Mouse (Mus musculus) bone marrow macrophage, adult 2 months (primary cell): Measurements from ENCODE around the gene Wdfy3.

Source experiments
- CTCF ChIP-seq: IDR thresholded peaks from 2 replicates; pipeline ENCODE4 v1.5.1; 2012; ENCODE audit warnings: low read depth, mild to moderate bottlenecking, low read length, moderate library complexity
- POLR2A ChIP-seq: IDR thresholded peaks from 2 replicates; pipeline ENCODE4 v1.6.1; 2012; ENCODE audit warnings: mild to moderate bottlenecking, low read depth, low read length, borderline replicate concordance

DNA sequence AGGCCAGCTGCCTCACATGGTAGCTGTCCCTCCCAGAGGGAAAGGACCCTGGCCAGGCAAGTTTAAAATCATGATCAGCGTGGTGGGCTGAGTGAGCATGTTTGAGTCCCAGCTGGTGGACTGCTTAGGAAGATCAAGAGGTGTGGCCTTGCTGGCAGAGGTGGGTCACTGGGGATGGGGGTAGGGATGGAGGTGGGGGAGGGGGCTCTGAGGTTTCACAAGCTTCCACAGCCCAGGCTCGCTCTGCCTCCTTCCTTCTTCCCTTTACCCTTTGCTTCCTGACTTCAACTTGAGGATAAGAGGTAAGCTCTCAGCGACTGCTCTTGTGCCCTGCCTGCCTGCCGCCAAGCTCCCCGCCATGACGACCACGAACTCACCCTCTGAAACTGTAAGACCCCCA, 222.4 kb downstream of the Wdfy3 start:
- TF ChIP-seq CTCF (no peak), POLR2A (no peak)
